Mouse (Mus musculus) bone marrow, adult 2 months (tissue): ENCODE results near the gene Dner. TPM values are rescaled to one million over a fixed set of nuclear protein-coding genes. Genes with fewer than 3 reads are reported as not detected.
"Not testable (repeated sequence)": the region's sequence is repeated elsewhere in the genome, so short reads cannot be mapped to it uniquely, and the experiment has no call there.

Experiments
- H3K27ac ChIP-seq: fragments of 200-500 bp; 2 replicates; pipeline ENCODE4 v1.5.1; 2012; ENCODE audit warnings: low read depth, mild to moderate bottlenecking, control low read depth, inconsistent platforms, low read length; ENCODE audit not compliant: control insufficient read depth, poor library complexity, insufficient read depth
- H3K4me1 ChIP-seq: fragments of 200-500 bp; 2 replicates; pipeline ENCODE4 v1.6.1; 2011; ENCODE audit warnings: low read length; ENCODE audit not compliant: control insufficient read depth, insufficient read depth
- H3K4me3 ChIP-seq: fragments of 200-500 bp; replicated peaks from 2 replicates; pipeline ENCODE3; 2011; ENCODE audit warnings: mild to moderate bottlenecking, low read depth, low read length, control low read depth; ENCODE audit not compliant: control insufficient read depth
- CTCF ChIP-seq: fragments of 200-500 bp; IDR thresholded peaks from 2 replicates; pipeline ENCODE4 v1.5.1; 2011; ENCODE audit warnings: low read length, control low read depth; ENCODE audit not compliant: control insufficient read depth, insufficient read depth
- POLR2A ChIP-seq: fragments of 200-500 bp; IDR thresholded peaks from 2 replicates; pipeline ENCODE4 v1.6.1; 2011; ENCODE audit warnings: low read depth, mild to moderate bottlenecking, control low read depth, low read length, borderline replicate concordance; ENCODE audit not compliant: control insufficient read depth
- WGBS: fragments of 180-500 bp; shearing (Covaris S2); methylation state at CpG from one replicate; pipeline ENCODE4 v1.1.7; 2018; 5-methylcytosine and 5-hydroxymethylcytosine counted together
- polyA plus RNA-seq: library from polyadenylated mRNA; stranded (reverse); fragments of >200 nt; gene quantifications from 2 replicates; pipeline ENCODE4 v1.2.4, GENCODE M21; 2011; ENCODE audit warnings: low replicate concordance; ENCODE audit not compliant: missing spikeins, insufficient read depth, insufficient read length

Dner gene
- polyA plus RNA-seq, 1 experiment, result 0.70 TPM

- no peaks in the 10 kb centered on the region; the same call in 1 of the 2 replicates for H3K4me1 ChIP-seq
- 70% methylated on average over 6 of the region's 6 CpGs for WGBS
- TF ChIP-seq POLR2A, result no peak
- no peak for TF ChIP-seq CTCF
- H3K27ac ChIP-seq, result no peak overlapping the region
- H3K4me3 ChIP-seq, result no peak overlapping the region
Observed at GRCm38 (mm10) chr1:84359611-84360500, 336.2 kb downstream of the Dner start.

GRCm38 (mm10) chr1:84357216-84357615 is 338.8 kb downstream of the Dner start:
- 86% methylated on average over 5 of the region's 5 CpGs for WGBS

GRCm38 (mm10) chr1:84350262-84350661 is 345.8 kb downstream of the Dner start:
- TF ChIP-seq POLR2A (no peak), CTCF (no peak)
- 34% methylated on average over 2 of the region's 2 CpGs for WGBS
- Histone ChIP-seq H3K4me3 (no peak overlapping the region), H3K4me1 (no peaks in the 10 kb centered on the region), H3K27ac (no peak overlapping the region)

More at GRCm38 (mm10) chr1:84357216-84357615, 338.8 kb downstream of the Dner start:
- no peak overlapping the region for H3K27ac ChIP-seq
- no peaks in the 10 kb centered on the region; the same call in 1 of the 2 replicates for H3K4me1 ChIP-seq
- no peak overlapping the region for H3K4me3 ChIP-seq
- no peak for TF ChIP-seq POLR2A
- TF ChIP-seq CTCF, result no peak

GRCm38 (mm10) chr1:84347796-84348476 is 348.1 kb downstream of the Dner start:
- Histone ChIP-seq H3K27ac (no peak overlapping the region), H3K4me3 (no peak overlapping the region), H3K4me1 (no peaks in the 10 kb centered on the region)
- WGBS, result 68% methylated on average over 3 of the region's 3 CpGs
- TF ChIP-seq CTCF (no peak), POLR2A (no peak)

GRCm38 (mm10) chr1:84332797-84333196 is 363.2 kb downstream of the Dner start:
- H3K4me1 ChIP-seq, H3K27ac ChIP-seq, H3K4me3 ChIP-seq: not testable (repeated sequence)
- 78% methylated on average over 3 of the region's 3 CpGs for WGBS

- 76% methylated on average over 12 of the region's 12 CpGs for WGBS
- H3K4me3 ChIP-seq, H3K27ac ChIP-seq, H3K4me1 ChIP-seq: not testable (repeated sequence)
Observed at GRCm38 (mm10) chr1:84331861-84332260, 364.2 kb downstream of the Dner start.

- 70% methylated on average over 3 of the region's 3 CpGs for WGBS
- H3K4me3 ChIP-seq, result no peak overlapping the region
- no peak overlapping the region for H3K27ac ChIP-seq
- H3K4me1 ChIP-seq, result no peaks in the 10 kb centered on the region; the same call in 1 of the 2 replicates
- no peak for TF ChIP-seq POLR2A
- TF ChIP-seq CTCF, result no peak
Observed at GRCm38 (mm10) chr1:84325309-84325708, 370.7 kb downstream of the Dner start.

- Histone ChIP-seq H3K27ac (no peak overlapping the region), H3K4me3 (no peak overlapping the region), H3K4me1 (no peaks in the 10 kb centered on the region; the same call in 1 of the 2 replicates)
- 29% methylated on average over 4 of the region's 4 CpGs for WGBS
- TF ChIP-seq CTCF, result no peak
- no peak for TF ChIP-seq POLR2A
Observed at GRCm38 (mm10) chr1:84321327-84321726, 374.7 kb downstream of the Dner start.

Other genes starting within 250 kb of the Dner start
- gene Fbxo36, start 143.6 kb upstream of the Dner start, polyA plus RNA-seq, result 1.7 and 5.5 TPM in 2 replicates
- gene Trip12, start 144.3 kb upstream of the Dner start, polyA plus RNA-seq, result 60.4 and 130 TPM in 2 replicates
- 0.40 TPM in 1 of 2 replicates, not detected in the other for gene Slc16a14, start 238.9 kb upstream of the Dner start, polyA plus RNA-seq